ENCODE assay signal across 10 mouse cellular contexts in the genomic region with DNA sequence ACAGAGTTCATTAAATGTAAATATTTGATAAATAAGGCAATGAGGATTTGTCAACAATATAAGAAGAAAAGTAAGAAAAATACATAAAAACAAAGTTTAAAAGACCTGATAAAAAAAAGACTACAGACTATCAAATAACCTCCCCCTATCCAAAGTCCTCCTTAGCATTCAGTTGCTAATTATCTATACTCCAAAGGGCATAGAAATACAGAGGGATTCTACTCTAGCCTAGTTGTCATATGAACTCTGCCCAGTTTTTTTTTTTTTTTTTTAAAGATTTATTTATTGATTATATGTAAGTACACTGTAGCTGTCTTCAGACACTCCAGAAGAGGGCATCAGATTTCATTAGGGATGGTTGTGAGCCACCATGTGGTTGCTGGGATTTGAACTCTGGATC. TPM values are rescaled to one million over a fixed set of nuclear protein-coding genes. Genes with fewer than 3 reads are reported as not detected.
DNase-seq lines count a peak whose midpoint lies in the region; ATAC-seq and TF ChIP-seq lines count a peak whose summit lies in the region.
"Not testable (repeated sequence)": the region's sequence is repeated elsewhere in the genome, so short reads cannot be mapped to it uniquely, and the experiment has no call there.
"Had no signal": no experiment of that assay in that cellular context is flagged by ENCODE, and none has a peak within 500 bp of the region (broad histone marks: within the 10 kb centered on the region; RNA-seq: fewer than 3 reads in every experiment).

No protein-coding gene starts in this region.

- peaks cover 43% of the 10 kb centered on the region for H3K79me2 ChIP-seq in MEL (ENCODE audit: control insufficient read depth, insufficient read depth, low read length, poor library complexity)

- TF ChIP-seq CTCF in MEL (IDR thresholded peaks at IDR 0.05 in 2 of 3, conservative IDR thresholded peaks at IDR 0.05 in 1 of 3; ENCODE audit: control insufficient read depth in 1 of 3, insufficient read depth in 1 of 3, low read depth in 2 of 3, low read length in 3 of 3, poor library complexity in 1 of 3, severe bottlenecking in 1 of 3); kidney, postnatal 0 days (IDR thresholded peaks at IDR 0.05; ENCODE audit: low read depth): not testable (repeated sequence)

- H3K4me2 ChIP-seq in heart, embryonic 11.5 days: peak overlapping the region; percentile 66
- peak overlapping the region; percentile 73 for H3K4me2 ChIP-seq in hindbrain, embryonic 14.5 days (replicated peaks)
- H3K4me2 ChIP-seq in kidney, postnatal 0 days (ENCODE audit: low read length): peak overlapping the region; percentile 63
- peak overlapping the region; percentile 68 for H3K4me2 ChIP-seq in liver, embryonic 13.5 days
- peak overlapping the region; percentile 68 for H3K4me2 ChIP-seq in neural tube, embryonic 13.5 days

- H3K9ac ChIP-seq in MEL (ENCODE audit: control insufficient read depth, low read depth, low read length, poor library complexity, severe bottlenecking): peak overlapping the region; percentile 80
- peak overlapping the region; percentile 48; the same call in 1 of the 2 replicates for H3K9ac ChIP-seq in heart, embryonic 11.5 days (ENCODE audit: low read depth, low read length)
- 0 out of 2 replicates have a peak overlapping the region, but pooled peaks have one; percentile 34 for H3K9ac ChIP-seq in hindbrain, embryonic 14.5 days
- H3K9ac ChIP-seq in kidney, postnatal 0 days (ENCODE audit: low read depth, low read length): not testable (repeated sequence)
- H3K9ac ChIP-seq in liver, embryonic 13.5 days: 0 out of 2 replicates have a peak overlapping the region, but pooled peaks have one; percentile 56
- H3K9ac ChIP-seq in neural tube, embryonic 13.5 days: peak overlapping the region; percentile 88

- TF ChIP-seq RAD21 in MEL (IDR thresholded peaks at IDR 0.05; ENCODE audit: low read depth, low read length): not testable (repeated sequence)

- not testable (repeated sequence) for H3K9me3 ChIP-seq in MEL (replicated peaks; ENCODE audit: insufficient read depth, low read length); forebrain, embryonic 10.5 days; heart, embryonic 11.5 days (replicated peaks; ENCODE audit: control insufficient read depth, low read length); hindbrain, embryonic 14.5 days (ENCODE audit: control insufficient read depth, low read length); kidney, postnatal 0 days (replicated peaks; ENCODE audit: low read length); liver, embryonic 13.5 days (replicated peaks); midbrain, embryonic 10.5 days (replicated peaks); neural tube, embryonic 13.5 days

- H3K36me3 ChIP-seq in MEL (ENCODE audit: control insufficient read depth in 1 of 2, insufficient read depth in 2 of 2, low read length in 2 of 2): peaks cover 6 to 31% of the 10 kb centered on the region in 2 experiments; a peak in 3 of 4 replicates
- peaks cover 16% of the 10 kb centered on the region for H3K36me3 ChIP-seq in forebrain, embryonic 10.5 days (replicated peaks)
- H3K36me3 ChIP-seq in heart, embryonic 11.5 days (ENCODE audit: control insufficient read depth, insufficient read depth, low read length); hindbrain, embryonic 14.5 days (replicated peaks; ENCODE audit: control insufficient read depth, insufficient read depth); kidney, postnatal 0 days (ENCODE audit: insufficient read depth, low read length); neural tube, embryonic 13.5 days: not testable (repeated sequence)
- peaks cover 10% of the 10 kb centered on the region; the same call in 1 of the 2 replicates for H3K36me3 ChIP-seq in liver, embryonic 13.5 days
- peaks cover 15% of the 10 kb centered on the region for H3K36me3 ChIP-seq in midbrain, embryonic 10.5 days

- peak overlapping the region; percentile 70; the same call in 1 of the 2 replicates for H3K27ac ChIP-seq in MEL (ENCODE audit: control insufficient read depth, low read depth, low read length)
- peak overlapping the region; percentile 90 for H3K27ac ChIP-seq in forebrain, embryonic 10.5 days
- H3K27ac ChIP-seq in heart, embryonic 11.5 days (ENCODE audit: low read depth, low read length); hindbrain, embryonic 14.5 days; kidney, postnatal 0 days; liver, embryonic 13.5 days: not testable (repeated sequence)
- peak overlapping the region; percentile 69 for H3K27ac ChIP-seq in midbrain, embryonic 10.5 days (replicated peaks)
- H3K27ac ChIP-seq in neural tube, embryonic 13.5 days (replicated peaks): peak overlapping the region; percentile 70; the same call in 1 of the 2 replicates

- DNase-seq in MEL (ENCODE audit: low read depth, low spot score); forebrain, embryonic 10.5 days (ENCODE audit: extremely low spot score, low spot score); hindbrain, embryonic 14.5 days (ENCODE audit: low spot score); kidney, postnatal 0 days (ENCODE audit: low spot score); liver, embryonic 13.5 days; midbrain, embryonic 10.5 days (ENCODE audit: low spot score): not testable (repeated sequence)

- H3K4me3 ChIP-seq in MEL (ENCODE audit: control insufficient read depth in 1 of 2, insufficient read depth in 1 of 2, low read depth in 2 of 2, low read length in 2 of 2): peak overlapping the region; percentile 49 to 71
- peak overlapping the region; percentile 98 for H3K4me3 ChIP-seq in forebrain, embryonic 10.5 days
- peak overlapping the region; percentile 75 for H3K4me3 ChIP-seq in heart, embryonic 11.5 days (ENCODE audit: low read depth, low read length)
- H3K4me3 ChIP-seq in hindbrain, embryonic 14.5 days (replicated peaks; ENCODE audit: low read length): peak overlapping the region; percentile 83
- peak overlapping the region; percentile 73 for H3K4me3 ChIP-seq in kidney, postnatal 0 days (replicated peaks; ENCODE audit: low read depth, low read length)
- H3K4me3 ChIP-seq in liver, embryonic 13.5 days (replicated peaks): peak overlapping the region; percentile 93
- peak overlapping the region; percentile 96 for H3K4me3 ChIP-seq in midbrain, embryonic 10.5 days
- peak overlapping the region; percentile 82 for H3K4me3 ChIP-seq in neural tube, embryonic 13.5 days

- H3K27me3 ChIP-seq in MEL (ENCODE audit: control insufficient read depth in 1 of 2, insufficient read depth in 2 of 2, low read length in 2 of 2); forebrain, embryonic 10.5 days (ENCODE audit: poor library complexity, severe bottlenecking); heart, embryonic 11.5 days (ENCODE audit: control insufficient read depth, insufficient read depth, low read length); hindbrain, embryonic 14.5 days (ENCODE audit: control insufficient read depth, insufficient read depth, low read length); kidney, postnatal 0 days (ENCODE audit: insufficient read depth, low read length); liver, embryonic 13.5 days; midbrain, embryonic 10.5 days (ENCODE audit: low read depth, poor library complexity, severe bottlenecking); neural tube, embryonic 13.5 days: not testable (repeated sequence)

- H3K4me1 ChIP-seq in MEL (ENCODE audit: control insufficient read depth in 1 of 2, insufficient read depth in 2 of 2, low read length in 2 of 2): peaks cover 13 to 25% of the 10 kb centered on the region in 2 experiments
- H3K4me1 ChIP-seq in forebrain, embryonic 10.5 days: peaks cover 25% of the 10 kb centered on the region
- peaks cover 15% of the 10 kb centered on the region for H3K4me1 ChIP-seq in heart, embryonic 11.5 days (ENCODE audit: control insufficient read depth, insufficient read depth, low read length)
- peaks cover 16% of the 10 kb centered on the region for H3K4me1 ChIP-seq in hindbrain, embryonic 14.5 days (replicated peaks; ENCODE audit: control insufficient read depth, insufficient read depth, low read length)
- H3K4me1 ChIP-seq in kidney, postnatal 0 days (replicated peaks; ENCODE audit: insufficient read depth, low read length): not testable (repeated sequence)
- H3K4me1 ChIP-seq in liver, embryonic 13.5 days (replicated peaks): peaks cover 59% of the 10 kb centered on the region
- peaks cover 17% of the 10 kb centered on the region for H3K4me1 ChIP-seq in midbrain, embryonic 10.5 days
- peaks cover 21% of the 10 kb centered on the region for H3K4me1 ChIP-seq in neural tube, embryonic 13.5 days (replicated peaks)

- ATAC-seq in heart, embryonic 11.5 days (replicated peaks; ENCODE audit: insufficient number of reproducible peaks, low FRiP score, low TSS enrichment); hindbrain, embryonic 14.5 days (ENCODE audit: low FRiP score); kidney, postnatal 0 days (replicated peaks; ENCODE audit: low FRiP score, low read depth); liver, embryonic 13.5 days (ENCODE audit: low read depth); neural tube, embryonic 13.5 days (ENCODE audit: low read depth): not testable (repeated sequence)

- not testable (repeated sequence) for TF ChIP-seq POLR2A in MEL (IDR thresholded peaks at IDR 0.05; ENCODE audit: control insufficient read depth in 1 of 2, insufficient read depth in 1 of 2, low read depth in 1 of 2, low read length in 2 of 2, poor library complexity in 1 of 2)

- not testable (repeated sequence) for TF ChIP-seq EP300 in MEL (IDR thresholded peaks at IDR 0.05; ENCODE audit: low read depth in 1 of 2, low read length in 2 of 2)

RNA-seq across cellular contexts. Expression of gene Pip5k1a, which starts 0.6 kb away (rescaled TPM):
- 47.7 and 48.6 TPM in 2 replicates for total RNA-seq in MEL (2012; rRNA removed)
- 100 to 1,000 TPM; 103 to 322 TPM for polyA plus RNA-seq in MEL (2012; ENCODE audit: insufficient read depth in 1 of 2, insufficient read length in 2 of 2, low read depth in 1 of 2, low replicate concordance in 2 of 2, missing spikeins in 1 of 2)
- 19.0 and 19.5 TPM in 2 replicates for polyA plus RNA-seq in forebrain, embryonic 10.5 days (2016; fragmentation: Nextera tagmentation; extraction: Ambion mirVana)
- 11.8 and 14.0 TPM in 2 replicates for polyA plus RNA-seq in heart, embryonic 11.5 days (2014; fragmentation: Nextera tagmentation; extraction: Ambion mirVana)
- polyA plus RNA-seq in hindbrain, embryonic 14.5 days (2014; fragmentation: Nextera tagmentation; extraction: Ambion mirVana): 9.9 and 12.7 TPM in 2 replicates
- polyA plus RNA-seq in kidney, postnatal 0 days (2015; fragmentation: Nextera tagmentation; extraction: Ambion mirVana): 17.8 and 19.8 TPM in 2 replicates
- 9.6 and 10.3 TPM in 2 replicates for polyA plus RNA-seq in liver, embryonic 13.5 days (2015; fragmentation: Nextera tagmentation; extraction: Ambion mirVana)
- polyA plus RNA-seq in midbrain, embryonic 10.5 days (2016; fragmentation: Nextera tagmentation; extraction: Ambion mirVana): 18.0 and 18.7 TPM in 2 replicates
- 17.3 and 18.6 TPM in 2 replicates for polyA plus RNA-seq in neural tube, embryonic 13.5 days (2015; fragmentation: Nextera tagmentation; extraction: Ambion mirVana)

RNA-seq across cellular contexts. Expression of gene Vps72, which starts 3.5 kb away (rescaled TPM):
- 117 and 128 TPM in 2 replicates for total RNA-seq in MEL (2012; rRNA removed)
- 100 to 1,000 TPM; 266 to 416 TPM for polyA plus RNA-seq in MEL (2012; ENCODE audit: insufficient read depth in 1 of 2, insufficient read length in 2 of 2, low read depth in 1 of 2, low replicate concordance in 2 of 2, missing spikeins in 1 of 2)
- polyA plus RNA-seq in forebrain, embryonic 10.5 days (2016; fragmentation: Nextera tagmentation; extraction: Ambion mirVana): 275 and 276 TPM in 2 replicates
- polyA plus RNA-seq in heart, embryonic 11.5 days (2014; fragmentation: Nextera tagmentation; extraction: Ambion mirVana): 108 and 113 TPM in 2 replicates
- 148 and 150 TPM in 2 replicates for polyA plus RNA-seq in hindbrain, embryonic 14.5 days (2014; fragmentation: Nextera tagmentation; extraction: Ambion mirVana)
- polyA plus RNA-seq in kidney, postnatal 0 days (2015; fragmentation: Nextera tagmentation; extraction: Ambion mirVana): 116 and 120 TPM in 2 replicates
- 39.2 and 43.3 TPM in 2 replicates for polyA plus RNA-seq in liver, embryonic 13.5 days (2015; fragmentation: Nextera tagmentation; extraction: Ambion mirVana)
- polyA plus RNA-seq in midbrain, embryonic 10.5 days (2016; fragmentation: Nextera tagmentation; extraction: Ambion mirVana): 278 and 290 TPM in 2 replicates
- polyA plus RNA-seq in neural tube, embryonic 13.5 days (2015; fragmentation: Nextera tagmentation; extraction: Ambion mirVana): 201 and 203 TPM in 2 replicates

RNA-seq across cellular contexts. Expression of gene Tmod4, which starts 17.0 kb away (rescaled TPM):
- 1.6 and 3.1 TPM in 2 replicates for total RNA-seq in MEL (2012; rRNA removed)
- 1 to 10 TPM in 1 of 2 experiments, not detected in 1; 5.4 TPM for polyA plus RNA-seq in MEL (2012; ENCODE audit: insufficient read depth in 1 of 2, insufficient read length in 2 of 2, low read depth in 1 of 2, low replicate concordance in 2 of 2, missing spikeins in 1 of 2)
- 0.77 and 1.00 TPM in 2 replicates for polyA plus RNA-seq in forebrain, embryonic 10.5 days (2016; fragmentation: Nextera tagmentation; extraction: Ambion mirVana)
- polyA plus RNA-seq in heart, embryonic 11.5 days (2014; fragmentation: Nextera tagmentation; extraction: Ambion mirVana): 0.53 and 0.83 TPM in 2 replicates
- 0.61 and 1.7 TPM in 2 replicates for polyA plus RNA-seq in hindbrain, embryonic 14.5 days (2014; fragmentation: Nextera tagmentation; extraction: Ambion mirVana)
- polyA plus RNA-seq in kidney, postnatal 0 days (2015; fragmentation: Nextera tagmentation; extraction: Ambion mirVana): 0.69 and 0.83 TPM in 2 replicates
- 0.17 and 0.67 TPM in 2 replicates for polyA plus RNA-seq in liver, embryonic 13.5 days (2015; fragmentation: Nextera tagmentation; extraction: Ambion mirVana)
- 0.27 and 0.88 TPM in 2 replicates for polyA plus RNA-seq in midbrain, embryonic 10.5 days (2016; fragmentation: Nextera tagmentation; extraction: Ambion mirVana)
- 0.96 and 1.7 TPM in 2 replicates for polyA plus RNA-seq in neural tube, embryonic 13.5 days (2015; fragmentation: Nextera tagmentation; extraction: Ambion mirVana)
- total RNA-seq: common myeloid progenitor, adult 5-6 weeks; left cerebral cortex, postnatal 25 days had no signal

RNA-seq across cellular contexts. Expression of gene Scnm1, which starts 26.5 kb away (rescaled TPM):
- total RNA-seq in MEL (2012; rRNA removed): 71.8 and 93.1 TPM in 2 replicates
- 100 to 1,000 TPM in 1 of 2 experiments, not detected in 1; 104 TPM for polyA plus RNA-seq in MEL (2012; ENCODE audit: insufficient read depth in 1 of 2, insufficient read length in 2 of 2, low read depth in 1 of 2, low replicate concordance in 2 of 2, missing spikeins in 1 of 2)
- polyA plus RNA-seq in forebrain, embryonic 10.5 days (2016; fragmentation: Nextera tagmentation; extraction: Ambion mirVana): 75.8 and 80.7 TPM in 2 replicates
- polyA plus RNA-seq in heart, embryonic 11.5 days (2014; fragmentation: Nextera tagmentation; extraction: Ambion mirVana): 57.7 and 61.8 TPM in 2 replicates
- polyA plus RNA-seq in hindbrain, embryonic 14.5 days (2014; fragmentation: Nextera tagmentation; extraction: Ambion mirVana): 71.4 and 82.4 TPM in 2 replicates
- 63.0 and 63.5 TPM in 2 replicates for polyA plus RNA-seq in kidney, postnatal 0 days (2015; fragmentation: Nextera tagmentation; extraction: Ambion mirVana)
- polyA plus RNA-seq in liver, embryonic 13.5 days (2015; fragmentation: Nextera tagmentation; extraction: Ambion mirVana): 33.4 and 33.5 TPM in 2 replicates
- polyA plus RNA-seq in midbrain, embryonic 10.5 days (2016; fragmentation: Nextera tagmentation; extraction: Ambion mirVana): 79.5 and 88.6 TPM in 2 replicates
- 96.8 and 98.2 TPM in 2 replicates for polyA plus RNA-seq in neural tube, embryonic 13.5 days (2015; fragmentation: Nextera tagmentation; extraction: Ambion mirVana)

RNA-seq across cellular contexts. Expression of gene Lysmd1, which starts 26.6 kb away (rescaled TPM):
- total RNA-seq in MEL (2012; rRNA removed): 22.1 and 22.7 TPM in 2 replicates
- polyA plus RNA-seq in MEL (2012; ENCODE audit: insufficient read depth in 1 of 2, insufficient read length in 2 of 2, low read depth in 1 of 2, low replicate concordance in 2 of 2, missing spikeins in 1 of 2): 100 to 1,000 TPM in 1 of 2 experiments, 10 to 100 TPM in 1; 22.9 to 102 TPM
- polyA plus RNA-seq in forebrain, embryonic 10.5 days (2016; fragmentation: Nextera tagmentation; extraction: Ambion mirVana): 12.6 and 13.3 TPM in 2 replicates
- 6.5 and 7.6 TPM in 2 replicates for polyA plus RNA-seq in heart, embryonic 11.5 days (2014; fragmentation: Nextera tagmentation; extraction: Ambion mirVana)
- polyA plus RNA-seq in hindbrain, embryonic 14.5 days (2014; fragmentation: Nextera tagmentation; extraction: Ambion mirVana): 34.0 and 35.7 TPM in 2 replicates
- polyA plus RNA-seq in kidney, postnatal 0 days (2015; fragmentation: Nextera tagmentation; extraction: Ambion mirVana): 14.4 and 15.2 TPM in 2 replicates
- polyA plus RNA-seq in liver, embryonic 13.5 days (2015; fragmentation: Nextera tagmentation; extraction: Ambion mirVana): 7.3 and 7.5 TPM in 2 replicates
- polyA plus RNA-seq in midbrain, embryonic 10.5 days (2016; fragmentation: Nextera tagmentation; extraction: Ambion mirVana): 13.5 and 17.0 TPM in 2 replicates
- polyA plus RNA-seq in neural tube, embryonic 13.5 days (2015; fragmentation: Nextera tagmentation; extraction: Ambion mirVana): 34.7 and 39.1 TPM in 2 replicates
